Mouse (Mus musculus): ENCODE data around the gene Cldn3. TPM values are rescaled to one million over a fixed set of nuclear protein-coding genes. Genes with fewer than 3 reads are reported as not detected.

The Cldn3 gene
- total RNA-seq, 2 experiments from 2014 or later = 0.81 to 0.82 TPM

- intact Hi-C loops (cut with DNase I) = no loop called here
- no peak overlapping the region for H3K4me3 ChIP-seq
- TF ChIP-seq CTCF (IDR thresholded peaks at IDR 0.05) = no peak
- H3K27ac ChIP-seq = no peak overlapping the region
- no peak for DNase-seq (ENCODE audit: extremely low spot score in 1 of 2, low spot score in 2 of 2)
Measured at GRCm38 (mm10) chr5:134970671-134971070, 15.3 kb upstream of the Cldn3 start.

- Histone ChIP-seq H3K27ac (no peak overlapping the region), H3K4me3 (no peak overlapping the region)
- no peak for DNase-seq (ENCODE audit: extremely low spot score in 1 of 2, low spot score in 2 of 2)
- intact Hi-C loops (cut with DNase I) = no loop called here
- TF ChIP-seq CTCF (IDR thresholded peaks at IDR 0.05) = no peak
Measured at GRCm38 (mm10) chr5:134973081-134973480, 12.9 kb upstream of the Cldn3 start.

GRCm38 (mm10) chr5:134973526-134973925 lies 12.5 kb upstream of the Cldn3 start:
- H3K4me3 ChIP-seq = no peak overlapping the region
- DNase-seq (ENCODE audit: extremely low spot score in 1 of 2, low spot score in 2 of 2) = no peak
- intact Hi-C loops (cut with DNase I) = no loop called here
- H3K27ac ChIP-seq = no peak overlapping the region
- TF ChIP-seq CTCF (IDR thresholded peaks at IDR 0.05) = no peak

- Histone ChIP-seq H3K27ac (no peak overlapping the region), H3K4me3 (no peak overlapping the region)
- DNase-seq (ENCODE audit: extremely low spot score in 1 of 2, low spot score in 2 of 2) = no peak
- TF ChIP-seq CTCF (IDR thresholded peaks at IDR 0.05) = no peak
- intact Hi-C loops (cut with DNase I) = no loop called here
Measured at GRCm38 (mm10) chr5:134974294-134974693, 11.7 kb upstream of the Cldn3 start.

- intact Hi-C loops (cut with DNase I) = no loop called here
- TF ChIP-seq CTCF (IDR thresholded peaks at IDR 0.05) = no peak
- DNase-seq (ENCODE audit: extremely low spot score in 1 of 2, low spot score in 2 of 2) = no peak
Measured at GRCm38 (mm10) chr5:134974921-134975320, 11.1 kb upstream of the Cldn3 start.

GRCm38 (mm10) chr5:134976164-134976563 lies 9.8 kb upstream of the Cldn3 start:
- no peak overlapping the region for H3K27ac ChIP-seq
- no peak overlapping the region for H3K4me3 ChIP-seq
- no peak for DNase-seq (ENCODE audit: extremely low spot score in 1 of 2, low spot score in 2 of 2)
- no peak for TF ChIP-seq CTCF (IDR thresholded peaks at IDR 0.05)
- intact Hi-C loops (cut with DNase I) = no loop called here

More at GRCm38 (mm10) chr5:134974921-134975320, 11.1 kb upstream of the Cldn3 start:
- Histone ChIP-seq H3K27ac (no peak overlapping the region), H3K4me3 (no peak overlapping the region)

DNA sequence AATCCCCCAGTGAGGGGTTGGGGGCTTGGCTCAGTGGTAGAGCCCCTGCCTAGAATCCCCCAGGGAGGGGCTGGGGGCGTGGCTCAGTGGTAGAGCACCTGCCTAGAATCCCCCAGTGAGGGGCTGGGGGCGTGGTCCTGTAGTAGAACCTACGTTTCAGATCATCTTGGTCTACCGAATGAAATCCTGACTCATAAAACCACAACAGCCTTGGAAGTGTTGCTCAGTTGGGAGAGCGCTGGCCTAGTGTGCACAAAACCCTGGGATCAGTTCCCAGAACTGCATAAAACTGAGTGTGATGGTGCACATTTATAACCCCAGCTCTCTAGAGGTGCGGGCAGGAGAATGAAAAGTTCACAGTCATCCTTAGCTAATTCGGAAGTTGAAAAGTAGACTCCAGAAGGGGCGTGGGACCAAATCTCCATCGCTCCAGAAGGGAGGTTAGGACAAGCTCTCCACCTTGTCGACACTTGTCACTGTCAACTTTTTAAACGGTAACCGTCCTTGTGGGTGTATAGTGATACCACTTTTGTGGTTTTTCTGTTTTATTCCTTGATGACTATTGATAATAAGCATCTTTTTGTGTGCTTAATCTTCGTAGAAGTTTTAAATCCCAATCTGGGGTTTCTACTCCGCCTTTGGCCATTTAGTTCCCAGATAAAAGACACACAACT lies 9.3 kb upstream of the Cldn3 start:
- DNase-seq (ENCODE audit: extremely low spot score in 1 of 2, low spot score in 2 of 2) = no peak
- Histone ChIP-seq H3K4me3 (no peak overlapping the region), H3K27ac (no peak overlapping the region)
- intact Hi-C loops (cut with DNase I) = no loop called here
- TF ChIP-seq CTCF (IDR thresholded peaks at IDR 0.05) = no peak

GRCm38 (mm10) chr5:134977837-134978236 lies 8.2 kb upstream of the Cldn3 start:
- intact Hi-C loops (cut with DNase I) = no loop called here
- H3K27ac ChIP-seq = no peak overlapping the region
- DNase-seq (ENCODE audit: extremely low spot score in 1 of 2, low spot score in 2 of 2) = no peak
- no peak overlapping the region for H3K4me3 ChIP-seq
- no peak for TF ChIP-seq CTCF (IDR thresholded peaks at IDR 0.05)

DNA sequence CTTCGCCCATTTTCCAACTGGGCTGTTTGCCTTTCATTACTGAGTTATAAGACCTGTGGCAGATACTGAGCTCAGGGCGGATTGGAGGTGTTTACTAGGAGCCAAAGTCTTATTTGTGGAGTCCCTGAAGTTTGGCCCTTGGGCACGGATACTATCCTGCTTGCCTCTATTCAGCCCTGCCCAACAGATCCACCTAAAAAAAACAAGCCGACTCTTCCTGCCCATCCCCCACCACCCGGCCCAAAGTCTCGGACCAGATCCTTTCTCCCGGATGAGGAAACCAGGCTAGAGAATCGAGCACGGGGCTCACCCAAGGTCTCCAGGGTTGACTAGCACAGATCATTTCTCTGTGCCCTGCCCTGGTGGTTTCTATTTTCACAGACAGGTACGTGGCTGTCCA lies 4.9 kb upstream of the Cldn3 start:
- intact Hi-C loops (cut with DNase I) = no loop called here
- no peak for DNase-seq (ENCODE audit: extremely low spot score in 1 of 2, low spot score in 2 of 2)
- TF ChIP-seq CTCF (IDR thresholded peaks at IDR 0.05) = no peak
- H3K4me3 ChIP-seq = no peak overlapping the region
- no peak overlapping the region for H3K27ac ChIP-seq

GRCm38 (mm10) chr5:134983111-134983510 lies 2.9 kb upstream of the Cldn3 start:
- H3K4me3 ChIP-seq = no peak overlapping the region
- H3K27ac ChIP-seq = no peak overlapping the region
- DNase-seq (ENCODE audit: extremely low spot score in 1 of 2, low spot score in 2 of 2) = no peak
- intact Hi-C loops (cut with DNase I) = no loop called here
- TF ChIP-seq CTCF (IDR thresholded peaks at IDR 0.05) = no peak

DNA sequence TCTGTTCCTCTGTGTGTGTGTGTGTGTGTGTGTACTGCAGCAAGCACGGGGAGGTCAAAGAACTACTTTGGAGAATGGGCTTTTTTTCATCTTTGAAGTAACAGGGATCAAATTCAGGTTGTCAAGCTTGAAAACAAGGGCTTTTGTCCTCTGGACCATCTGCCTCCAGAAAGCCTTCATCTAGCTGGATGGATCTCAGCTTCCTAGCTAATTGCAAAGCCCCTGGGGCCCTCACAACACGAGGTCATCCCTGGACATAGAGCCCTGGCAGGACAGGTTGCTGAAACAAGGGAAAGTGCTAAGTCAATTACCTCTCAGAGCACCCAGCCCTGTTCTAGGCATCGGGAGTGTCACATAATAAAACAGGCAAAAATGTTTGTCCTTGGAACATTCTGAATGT lies 2.2 kb upstream of the Cldn3 start:
- TF ChIP-seq CTCF (IDR thresholded peaks at IDR 0.05) = no peak
- intact Hi-C loops (cut with DNase I) = no loop called here
- DNase-seq (ENCODE audit: extremely low spot score in 1 of 2, low spot score in 2 of 2) = no peak
- H3K4me3 ChIP-seq = no peak overlapping the region
- no peak overlapping the region for H3K27ac ChIP-seq

DNA sequence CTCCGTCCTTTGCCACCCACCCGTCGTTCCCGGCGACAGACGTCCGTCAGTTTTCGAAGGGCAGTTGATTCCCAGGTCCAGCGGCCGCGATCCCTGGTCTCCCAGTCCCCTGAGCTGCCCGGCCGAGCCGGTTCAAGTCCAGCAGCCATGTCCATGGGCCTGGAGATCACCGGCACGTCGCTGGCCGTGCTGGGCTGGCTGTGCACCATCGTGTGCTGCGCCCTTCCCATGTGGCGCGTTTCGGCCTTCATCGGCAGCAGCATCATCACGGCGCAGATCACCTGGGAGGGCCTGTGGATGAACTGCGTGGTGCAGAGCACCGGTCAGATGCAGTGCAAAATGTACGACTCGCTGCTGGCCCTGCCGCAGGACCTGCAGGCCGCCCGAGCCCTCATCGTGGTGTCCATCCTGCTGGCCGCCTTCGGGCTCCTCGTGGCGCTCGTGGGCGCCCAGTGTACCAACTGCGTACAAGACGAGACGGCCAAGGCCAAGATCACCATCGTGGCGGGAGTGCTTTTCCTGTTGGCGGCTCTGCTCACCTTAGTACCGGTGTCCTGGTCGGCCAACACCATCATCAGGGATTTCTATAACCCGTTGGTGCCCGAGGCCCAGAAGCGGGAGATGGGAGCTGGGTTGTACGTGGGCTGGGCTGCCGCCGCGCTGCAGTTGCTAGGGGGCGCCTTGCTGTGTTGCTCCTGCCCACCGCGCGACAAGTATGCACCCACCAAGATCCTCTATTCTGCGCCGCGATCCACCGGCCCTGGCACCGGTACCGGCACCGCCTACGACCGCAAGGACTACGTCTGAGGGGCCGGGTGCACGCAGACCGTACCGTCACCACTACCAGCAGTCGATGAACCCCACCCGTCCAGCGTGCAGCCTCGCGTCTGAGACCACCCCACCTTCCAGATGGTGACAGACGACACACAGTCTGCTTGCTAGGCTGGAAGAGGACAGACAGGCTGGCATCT lies 569 bp downstream of the Cldn3 start:
- no peak overlapping the region; the same call in 1 of the 2 replicates for H3K4me3 ChIP-seq
- intact Hi-C loops (cut with DNase I) = no loop called here
- H3K27ac ChIP-seq = no peak overlapping the region
- TF ChIP-seq CTCF (IDR thresholded peaks at IDR 0.05) = no peak; the same call in 1 of the 2 replicates
- DNase-seq (ENCODE audit: extremely low spot score in 1 of 2, low spot score in 2 of 2) = peak in 1 of 2 experiments; percentile 14
